Mouse (Mus musculus): ENCODE data around the gene Ndufs5. TPM values are rescaled to one million over a fixed set of nuclear protein-coding genes. Genes with fewer than 3 reads are reported as not detected.

Gene Ndufs5
- polyA plus RNA-seq, 1 experiment from 2014 or later, result 425 TPM

DNA sequence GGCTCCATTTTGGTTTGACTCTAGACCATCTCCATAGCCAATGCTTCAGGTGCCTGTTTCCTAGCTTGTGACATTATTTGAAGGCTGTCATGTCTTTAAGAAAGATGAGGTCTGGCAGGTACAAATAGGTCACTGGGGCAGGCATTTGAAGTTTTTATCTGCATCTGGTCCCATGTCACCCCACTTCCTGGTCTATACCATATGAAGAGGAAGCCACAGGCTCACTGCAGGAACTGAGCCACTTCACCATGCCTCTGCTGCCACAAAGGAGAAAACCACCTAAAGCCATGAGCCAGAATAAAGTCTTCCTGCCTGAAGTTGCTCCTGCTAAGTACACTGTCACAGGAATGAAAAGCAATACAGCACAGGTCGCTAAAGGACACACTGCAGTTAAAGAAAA lies 24.9 kb upstream of the Ndufs5 start:
- no peak overlapping the region for H3K9ac ChIP-seq (ENCODE audit: low read depth, low read length)
- H3K9me3 ChIP-seq (replicated peaks; ENCODE audit: control insufficient read depth, low read length, poor library complexity, severe bottlenecking), result no peaks in the 10 kb centered on the region
- no peak for ATAC-seq
- H3K27ac ChIP-seq (ENCODE audit: low read length), result no peak overlapping the region
- H3K4me1 ChIP-seq (ENCODE audit: control insufficient read depth, insufficient read depth, low read length), result peaks cover 15% of the 10 kb centered on the region
- peaks cover 8% of the 10 kb centered on the region for H3K36me3 ChIP-seq (ENCODE audit: control insufficient read depth, insufficient read depth, low read length)
- no peaks in the 10 kb centered on the region for H3K27me3 ChIP-seq (ENCODE audit: control insufficient read depth, insufficient read depth, low read depth, low read length)
- WGBS, result 75% methylated on average over 1 of the region's 1 CpGs
- H3K4me2 ChIP-seq (ENCODE audit: low read length), result no peak overlapping the region
- no peak overlapping the region for H3K4me3 ChIP-seq (ENCODE audit: low read depth, low read length)

DNA sequence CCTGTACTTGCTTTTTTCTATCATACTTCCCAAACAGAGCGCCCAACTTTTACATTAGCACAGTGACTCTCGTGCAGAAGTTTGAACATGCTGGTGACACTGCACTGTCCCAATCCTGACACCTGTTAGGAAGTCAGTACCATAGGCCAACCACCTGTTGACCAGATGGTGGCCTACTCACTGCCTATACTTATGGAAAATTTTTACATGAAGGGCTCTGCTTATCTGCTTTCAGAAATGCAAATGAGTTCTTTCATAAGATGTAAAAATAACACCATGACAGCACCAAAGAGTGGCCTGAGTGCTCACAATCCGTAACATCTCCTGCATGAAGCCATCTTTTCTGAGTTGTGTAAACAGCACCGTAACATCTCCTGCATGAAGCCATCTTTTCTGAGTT lies 20.7 kb upstream of the Ndufs5 start:
- Histone ChIP-seq H3K9me3 (replicated peaks; ENCODE audit: control insufficient read depth, low read length, poor library complexity, severe bottlenecking) (no peaks in the 10 kb centered on the region), H3K4me2 (ENCODE audit: low read length) (no peak overlapping the region), H3K4me1 (ENCODE audit: control insufficient read depth, insufficient read depth, low read length) (no peaks in the 10 kb centered on the region), H3K36me3 (ENCODE audit: control insufficient read depth, insufficient read depth, low read length) (peaks cover 20% of the 10 kb centered on the region), H3K27ac (ENCODE audit: low read length) (no peak overlapping the region), H3K9ac (ENCODE audit: low read depth, low read length) (no peak overlapping the region), H3K4me3 (ENCODE audit: low read depth, low read length) (no peak overlapping the region), H3K27me3 (ENCODE audit: control insufficient read depth, insufficient read depth, low read depth, low read length) (no peaks in the 10 kb centered on the region)
- no peak for ATAC-seq
- 96% methylated on average over 4 of the region's 4 CpGs for WGBS

DNA sequence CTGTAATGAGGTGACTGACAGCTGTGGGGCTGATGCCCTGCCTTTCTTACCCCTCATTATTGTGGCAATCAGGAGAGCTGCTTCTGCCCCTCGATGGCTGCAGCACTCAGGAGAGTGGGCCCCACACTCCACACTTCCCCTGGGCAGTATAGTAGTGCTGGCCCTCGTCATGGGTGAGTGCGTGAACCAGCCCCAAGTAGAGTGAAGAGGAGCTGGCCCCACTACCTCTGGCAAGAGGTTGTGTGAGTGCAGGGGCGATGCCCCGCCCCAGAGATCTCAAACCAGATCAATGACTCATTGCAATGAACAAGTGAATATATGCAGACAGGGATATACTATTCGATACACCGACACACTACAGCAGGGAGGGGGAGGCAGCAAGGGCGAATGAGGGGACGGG lies 15.5 kb upstream of the Ndufs5 start:
- H3K9me3 ChIP-seq (replicated peaks; ENCODE audit: control insufficient read depth, low read length, poor library complexity, severe bottlenecking), result no peaks in the 10 kb centered on the region
- no peaks in the 10 kb centered on the region for H3K4me1 ChIP-seq (ENCODE audit: control insufficient read depth, insufficient read depth, low read length)
- no peaks in the 10 kb centered on the region for H3K27me3 ChIP-seq (ENCODE audit: control insufficient read depth, insufficient read depth, low read depth, low read length)
- H3K4me2 ChIP-seq (ENCODE audit: low read length), result no peak overlapping the region
- no peak overlapping the region for H3K9ac ChIP-seq (ENCODE audit: low read depth, low read length)
- H3K4me3 ChIP-seq (ENCODE audit: low read depth, low read length), result no peak overlapping the region
- no peak overlapping the region for H3K27ac ChIP-seq (ENCODE audit: low read length)
- peaks cover 18% of the 10 kb centered on the region for H3K36me3 ChIP-seq (ENCODE audit: control insufficient read depth, insufficient read depth, low read length)
- no peak for ATAC-seq
- WGBS, result 91% methylated on average over 9 of the region's 9 CpGs

DNA sequence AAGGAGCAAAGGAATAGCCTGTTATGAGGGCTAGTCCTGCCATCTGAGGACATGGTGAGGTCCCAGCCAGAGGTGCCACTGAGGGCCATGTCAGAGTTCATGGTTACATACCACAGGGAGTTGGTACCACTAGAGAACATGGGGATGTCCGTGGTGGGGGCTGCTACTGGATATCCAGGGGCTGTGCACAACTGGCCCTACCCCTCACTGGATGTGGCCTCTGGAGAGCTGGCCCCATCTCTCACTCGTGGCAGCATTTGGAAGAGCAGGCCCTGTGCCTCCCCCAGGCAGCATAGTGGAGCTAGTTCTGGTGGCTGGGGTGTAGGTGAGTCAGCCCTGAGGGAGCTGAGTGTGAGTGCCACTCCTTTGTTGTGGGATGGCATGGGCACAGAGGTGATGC lies 14.9 kb upstream of the Ndufs5 start:
- H3K27me3 ChIP-seq (ENCODE audit: control insufficient read depth, insufficient read depth, low read depth, low read length), result no peaks in the 10 kb centered on the region
- no peak overlapping the region for H3K9ac ChIP-seq (ENCODE audit: low read depth, low read length)
- no peak overlapping the region for H3K4me2 ChIP-seq (ENCODE audit: low read length)
- peak; percentile 17; the same call in 1 of the 2 replicates for ATAC-seq
- peaks cover 13% of the 10 kb centered on the region; the same call in 1 of the 2 replicates for H3K36me3 ChIP-seq (ENCODE audit: control insufficient read depth, insufficient read depth, low read length)
- H3K27ac ChIP-seq (ENCODE audit: low read length), result no peak overlapping the region
- 86% methylated on average over 2 of the region's 2 CpGs for WGBS
- H3K4me3 ChIP-seq (ENCODE audit: low read depth, low read length), result no peak overlapping the region
- H3K4me1 ChIP-seq (ENCODE audit: control insufficient read depth, insufficient read depth, low read length), result no peaks in the 10 kb centered on the region
- no peaks in the 10 kb centered on the region for H3K9me3 ChIP-seq (replicated peaks; ENCODE audit: control insufficient read depth, low read length, poor library complexity, severe bottlenecking)

DNA sequence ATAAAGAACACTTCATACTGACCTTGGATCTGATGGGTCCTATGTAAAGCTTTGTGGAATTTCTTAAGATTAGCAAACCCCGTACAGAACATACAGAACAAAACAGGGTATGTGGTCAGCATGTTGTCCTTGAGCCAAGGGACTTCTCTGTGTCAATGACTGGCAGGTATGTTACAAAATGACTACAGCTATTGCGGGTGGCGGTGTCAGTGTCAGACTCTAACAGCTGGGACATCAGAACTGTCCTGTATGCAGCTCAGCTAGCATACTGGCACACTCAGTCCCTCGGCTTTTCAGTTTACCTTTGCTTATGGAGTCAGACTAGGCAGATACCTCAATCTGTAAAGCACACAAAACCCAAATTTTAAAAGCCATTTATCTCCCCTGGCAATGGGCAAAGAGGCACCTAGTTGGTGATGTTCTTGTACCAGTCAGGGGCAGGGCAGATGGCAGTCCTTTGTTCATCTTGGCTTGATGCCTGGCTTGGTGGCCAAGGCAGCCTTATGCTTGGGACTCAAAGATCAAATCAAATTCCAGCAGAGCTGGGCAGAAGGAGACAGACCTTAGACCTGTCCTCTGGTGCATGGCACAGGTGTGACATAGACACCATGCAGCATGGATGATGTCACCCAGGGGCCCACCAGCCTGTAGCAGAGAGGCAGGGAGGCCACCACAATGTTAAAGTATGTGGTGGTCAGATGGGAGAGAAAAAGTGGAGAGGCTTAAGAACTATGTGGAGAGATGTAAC lies 14.3 kb upstream of the Ndufs5 start:
- H3K27me3 ChIP-seq (ENCODE audit: control insufficient read depth, insufficient read depth, low read depth, low read length), result no peaks in the 10 kb centered on the region
- no peaks in the 10 kb centered on the region for H3K4me1 ChIP-seq (ENCODE audit: control insufficient read depth, insufficient read depth, low read length)
- WGBS, result 89% methylated on average over 4 of the region's 4 CpGs
- no peak overlapping the region for H3K4me2 ChIP-seq (ENCODE audit: low read length)
- H3K9me3 ChIP-seq (replicated peaks; ENCODE audit: control insufficient read depth, low read length, poor library complexity, severe bottlenecking), result no peaks in the 10 kb centered on the region
- no peak overlapping the region for H3K9ac ChIP-seq (ENCODE audit: low read depth, low read length)
- H3K36me3 ChIP-seq (ENCODE audit: control insufficient read depth, insufficient read depth, low read length), result peaks cover 8% of the 10 kb centered on the region; the same call in 1 of the 2 replicates
- H3K27ac ChIP-seq (ENCODE audit: low read length), result no peak overlapping the region
- H3K4me3 ChIP-seq (ENCODE audit: low read depth, low read length), result no peak overlapping the region
- no peak for ATAC-seq

DNA sequence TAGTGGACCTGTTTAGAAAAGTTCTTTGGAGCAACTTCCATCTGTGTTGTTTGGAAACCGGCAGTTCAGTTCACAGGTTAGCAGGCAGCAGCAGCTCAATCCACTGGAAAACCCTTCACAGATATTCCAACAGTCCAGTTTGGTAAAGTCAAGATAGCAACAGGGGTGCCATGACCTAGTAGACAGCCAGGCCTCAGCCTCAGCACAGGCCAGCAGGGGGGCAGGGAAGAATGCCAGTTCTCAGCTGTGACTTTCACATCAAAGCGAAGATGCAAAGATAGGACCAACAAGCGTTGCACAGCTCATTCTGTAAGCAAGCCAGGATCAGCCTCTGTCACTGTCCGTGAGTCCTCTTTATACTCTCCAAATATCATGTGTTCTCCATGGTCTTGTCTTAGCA lies 3.8 kb upstream of the Ndufs5 start:
- no peaks in the 10 kb centered on the region for H3K27me3 ChIP-seq (ENCODE audit: control insufficient read depth, insufficient read depth, low read depth, low read length)
- H3K4me2 ChIP-seq (ENCODE audit: low read length), result no peak overlapping the region
- no peak overlapping the region for H3K27ac ChIP-seq (ENCODE audit: low read length)
- H3K4me3 ChIP-seq (ENCODE audit: low read depth, low read length), result no peak overlapping the region
- no peaks in the 10 kb centered on the region for H3K9me3 ChIP-seq (replicated peaks; ENCODE audit: control insufficient read depth, low read length, poor library complexity, severe bottlenecking)
- ATAC-seq, result no peak
- H3K36me3 ChIP-seq (ENCODE audit: control insufficient read depth, insufficient read depth, low read length), result no peaks in the 10 kb centered on the region
- no peak overlapping the region for H3K9ac ChIP-seq (ENCODE audit: low read depth, low read length)
- WGBS, result 87% methylated on average over 4 of the region's 4 CpGs
- peaks cover 8% of the 10 kb centered on the region for H3K4me1 ChIP-seq (ENCODE audit: control insufficient read depth, insufficient read depth, low read length)

DNA sequence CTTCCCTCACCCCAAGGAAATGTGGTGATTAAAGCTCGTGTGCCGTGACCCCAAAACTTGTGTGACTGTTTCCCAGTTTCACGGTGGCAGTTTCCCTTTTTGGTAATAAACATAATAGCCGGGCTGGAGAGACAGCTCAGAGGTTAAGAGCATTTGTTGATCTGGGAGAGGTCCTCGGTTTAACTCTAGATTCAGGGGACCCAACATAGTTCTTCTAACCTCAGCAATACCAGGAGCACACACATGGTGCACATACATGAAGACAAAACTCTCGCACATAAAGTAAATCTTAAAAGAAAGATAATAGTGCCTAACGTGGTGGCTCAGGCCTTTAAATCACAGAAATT lies 405 bp upstream of the Ndufs5 start:
- peak overlapping the region; percentile 69 for H3K4me2 ChIP-seq (ENCODE audit: low read length)
- peak; percentile 65; the same call in 1 of the 2 replicates for ATAC-seq
- no peaks in the 10 kb centered on the region for H3K27me3 ChIP-seq (ENCODE audit: control insufficient read depth, insufficient read depth, low read depth, low read length)
- no peaks in the 10 kb centered on the region for H3K9me3 ChIP-seq (replicated peaks; ENCODE audit: control insufficient read depth, low read length, poor library complexity, severe bottlenecking)
- peaks cover 8% of the 10 kb centered on the region for H3K4me1 ChIP-seq (ENCODE audit: control insufficient read depth, insufficient read depth, low read length)
- H3K36me3 ChIP-seq (ENCODE audit: control insufficient read depth, insufficient read depth, low read length), result peaks cover 8% of the 10 kb centered on the region; the same call in 1 of the 2 replicates
- H3K27ac ChIP-seq (ENCODE audit: low read length), result peak overlapping the region; percentile 53
- peak overlapping the region; percentile 64 for H3K4me3 ChIP-seq (ENCODE audit: low read depth, low read length)
- peak overlapping the region; percentile 57 for H3K9ac ChIP-seq (ENCODE audit: low read depth, low read length)
- 24% methylated on average over 7 of the region's 7 CpGs for WGBS

DNA sequence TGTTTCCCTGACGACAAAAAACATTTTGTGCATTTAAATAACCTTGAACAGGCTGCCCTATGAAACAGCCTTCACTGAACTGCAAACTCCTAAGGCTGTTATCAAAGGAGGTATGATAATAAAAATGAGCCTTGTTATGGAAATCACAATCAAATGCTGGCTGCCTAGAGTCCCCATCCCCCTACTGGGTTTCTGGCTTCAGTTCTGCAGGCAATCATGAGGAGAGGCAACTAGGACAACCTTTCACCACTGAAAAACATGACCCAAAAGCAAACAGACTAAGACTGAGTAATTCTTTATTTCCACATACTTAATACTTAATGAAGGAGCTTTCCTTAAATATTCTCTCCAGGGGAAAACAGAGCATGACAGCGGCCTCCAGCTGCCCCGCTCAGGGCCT lies 5.6 kb downstream of the Ndufs5 start:
- WGBS, result 79% methylated on average over 1 of the region's 3 CpGs
- Histone ChIP-seq H3K27ac (ENCODE audit: low read length) (no peak overlapping the region), H3K36me3 (ENCODE audit: control insufficient read depth, insufficient read depth, low read length) (peaks cover 10% of the 10 kb centered on the region; the same call in 1 of the 2 replicates), H3K9ac (ENCODE audit: low read depth, low read length) (no peak overlapping the region), H3K4me1 (ENCODE audit: control insufficient read depth, insufficient read depth, low read length) (peaks cover 4% of the 10 kb centered on the region), H3K9me3 (replicated peaks; ENCODE audit: control insufficient read depth, low read length, poor library complexity, severe bottlenecking) (no peaks in the 10 kb centered on the region), H3K4me2 (ENCODE audit: low read length) (no peak overlapping the region), H3K4me3 (ENCODE audit: low read depth, low read length) (no peak overlapping the region), H3K27me3 (ENCODE audit: control insufficient read depth, insufficient read depth, low read depth, low read length) (no peaks in the 10 kb centered on the region)
- no peak for ATAC-seq

DNA sequence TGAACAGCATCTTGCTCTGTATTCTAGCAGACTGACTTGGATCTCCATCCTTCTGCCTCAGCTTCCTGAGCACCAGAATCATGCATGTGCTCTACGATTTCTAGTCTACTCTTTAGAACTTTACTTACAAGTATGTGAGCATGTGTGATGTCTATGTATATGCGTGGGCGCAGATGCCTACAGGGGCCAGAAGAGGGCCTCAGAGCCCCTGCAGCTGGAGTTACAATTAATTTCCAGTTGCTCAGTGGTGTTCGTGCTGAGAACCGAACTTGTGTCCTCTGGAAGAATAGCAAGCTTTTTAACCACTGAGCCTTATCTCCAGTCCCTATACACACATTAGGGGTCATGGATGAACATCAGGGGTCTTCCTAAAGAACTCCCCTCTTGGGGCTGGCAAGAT lies 10.7 kb downstream of the Ndufs5 start:
- no peaks in the 10 kb centered on the region for H3K27me3 ChIP-seq (ENCODE audit: control insufficient read depth, insufficient read depth, low read depth, low read length)
- no peaks in the 10 kb centered on the region for H3K4me1 ChIP-seq (ENCODE audit: control insufficient read depth, insufficient read depth, low read length)
- H3K36me3 ChIP-seq (ENCODE audit: control insufficient read depth, insufficient read depth, low read length), result peaks cover under 1% of the 10 kb centered on the region; the same call in 1 of the 2 replicates
- no peak overlapping the region for H3K4me3 ChIP-seq (ENCODE audit: low read depth, low read length)
- H3K27ac ChIP-seq (ENCODE audit: low read length), result no peak overlapping the region
- WGBS, result 99% methylated on average over 5 of the region's 5 CpGs
- no peaks in the 10 kb centered on the region for H3K9me3 ChIP-seq (replicated peaks; ENCODE audit: control insufficient read depth, low read length, poor library complexity, severe bottlenecking)
- ATAC-seq, result no peak
- H3K9ac ChIP-seq (ENCODE audit: low read depth, low read length), result no peak overlapping the region
- H3K4me2 ChIP-seq (ENCODE audit: low read length), result no peak overlapping the region
